Mouse (Mus musculus) forebrain, embryonic 13.5 days (tissue): ENCODE data around the gene Pld6. TPM values are rescaled to one million over a fixed set of nuclear protein-coding genes. Genes with fewer than 3 reads are reported as not detected.
"Not testable (repeated sequence)": the region's sequence is repeated elsewhere in the genome, so short reads cannot be mapped to it uniquely, and the experiment has no call there.

ENCODE experiments used
- ATAC-seq: fragments of 200-750 bp; cut with Nextera tagmentation; 2 replicates; pipeline ENCODE4 v1.8.0; 2017
- H3K27ac ChIP-seq: fragments of 300-500 bp; sonication (generic); 2 replicates; pipeline ENCODE4 v1.5.1; 2015; ENCODE audit warnings: inconsistent platforms, mild to moderate bottlenecking, moderate library complexity
- H3K27me3 ChIP-seq: fragments of 300-500 bp; sonication (generic); 2 replicates; pipeline ENCODE4 v1.6.1; 2015; ENCODE audit warnings: mild to moderate bottlenecking, inconsistent platforms
- H3K36me3 ChIP-seq: fragments of 300-500 bp; sonication (generic); 2 replicates; pipeline ENCODE4 v1.6.1; 2015; ENCODE audit warnings: mild to moderate bottlenecking, inconsistent platforms; ENCODE audit not compliant: poor library complexity, severe bottlenecking
- H3K4me1 ChIP-seq: fragments of 300-500 bp; sonication (generic); 2 replicates; pipeline ENCODE4 v1.6.1; 2015; ENCODE audit warnings: inconsistent platforms
- H3K4me2 ChIP-seq: fragments of 300-500 bp; sonication (generic); 2 replicates; pipeline ENCODE4 v1.6.1; 2015; ENCODE audit warnings: inconsistent platforms, mild to moderate bottlenecking, moderate library complexity
- H3K4me3 ChIP-seq: fragments of 300-500 bp; sonication (generic); 2 replicates; pipeline ENCODE4 v1.5.1; 2015; ENCODE audit warnings: mild to moderate bottlenecking, inconsistent platforms
- H3K9ac ChIP-seq: fragments of 300-500 bp; sonication (generic); 2 replicates; pipeline ENCODE4 v1.6.1; 2015; ENCODE audit warnings: mild to moderate bottlenecking, inconsistent platforms
- H3K9me3 ChIP-seq: fragments of 300-500 bp; sonication (generic); replicated peaks from 2 replicates; pipeline ENCODE4 v1.6.1; 2016; ENCODE audit warnings: inconsistent platforms
- WGBS: fragments of 180-500 bp; shearing (Covaris S2); methylation state at CpG from one replicate; pipeline ENCODE4 v1.1.7; 2015; 5-methylcytosine and 5-hydroxymethylcytosine counted together
- polyA plus RNA-seq: library from polyadenylated mRNA; unstranded; fragments of >200 nt; fragmentation: Nextera tagmentation; extraction: Ambion mirVana; gene quantifications from 2 replicates; pipeline ENCODE4 v1.2.1, GENCODE M21; 2015

Gene Pld6
- polyA plus RNA-seq, 1 experiment from 2014 or later, result 2.2 TPM

- H3K9ac ChIP-seq, result no peak overlapping the region
These were observed 47.4 kb downstream of the Pld6 start for GRCm38 (mm10) chr11:59739996-59740395.

GRCm38 (mm10) chr11:59737250-59737649 is 50.2 kb downstream of the Pld6 start:
- no peak overlapping the region for H3K4me2 ChIP-seq
- no peak overlapping the region; the same call in 1 of the 2 replicates for H3K9ac ChIP-seq
- no peak overlapping the region for H3K27ac ChIP-seq
- peaks cover 88% of the 10 kb centered on the region for H3K36me3 ChIP-seq
- 97% methylated on average over 12 of the region's 12 CpGs for WGBS
- ATAC-seq, result no peak
- H3K4me3 ChIP-seq, result no peak overlapping the region
- no peaks in the 10 kb centered on the region for H3K9me3 ChIP-seq
- 0 out of 2 replicates have a peak, but pooled peaks cover 4% of the 10 kb centered on the region for H3K4me1 ChIP-seq
- H3K27me3 ChIP-seq, result no peaks in the 10 kb centered on the region

More at GRCm38 (mm10) chr11:59739996-59740395, 47.4 kb downstream of the Pld6 start:
- WGBS, result 87% methylated on average over 2 of the region's 2 CpGs
- H3K9me3 ChIP-seq, result no peaks in the 10 kb centered on the region
- no peak for ATAC-seq
- peaks cover 96% of the 10 kb centered on the region for H3K36me3 ChIP-seq
- no peaks in the 10 kb centered on the region for H3K27me3 ChIP-seq
- H3K4me1 ChIP-seq, result no peaks in the 10 kb centered on the region
- H3K4me2 ChIP-seq, result no peak overlapping the region
- no peak overlapping the region for H3K4me3 ChIP-seq
- H3K27ac ChIP-seq, result no peak overlapping the region

GRCm38 (mm10) chr11:59735938-59736337 is 51.5 kb downstream of the Pld6 start:
- 94% methylated on average over 4 of the region's 4 CpGs for WGBS
- H3K36me3 ChIP-seq, result peaks cover 86% of the 10 kb centered on the region
- H3K4me2 ChIP-seq, result not testable (repeated sequence)

GRCm38 (mm10) chr11:59734335-59734734 is 53.1 kb downstream of the Pld6 start:
- no peaks in the 10 kb centered on the region for H3K9me3 ChIP-seq
- H3K36me3 ChIP-seq, result peaks cover 84% of the 10 kb centered on the region
- no peak overlapping the region for H3K4me3 ChIP-seq
- ATAC-seq, result no peak
- H3K4me2 ChIP-seq, result no peak overlapping the region
- 95% methylated on average over 1 of the region's 1 CpGs for WGBS
- H3K27ac ChIP-seq, result no peak overlapping the region
- H3K4me1 ChIP-seq, result 0 out of 2 replicates have a peak, but pooled peaks cover 4% of the 10 kb centered on the region
- no peaks in the 10 kb centered on the region for H3K27me3 ChIP-seq
- no peak overlapping the region for H3K9ac ChIP-seq

More at GRCm38 (mm10) chr11:59735938-59736337, 51.5 kb downstream of the Pld6 start:
- H3K4me1 ChIP-seq, H3K4me3 ChIP-seq, H3K27me3 ChIP-seq, H3K27ac ChIP-seq, H3K9me3 ChIP-seq, H3K9ac ChIP-seq, ATAC-seq: not testable (repeated sequence)

Other genes starting within 250 kb of the Pld6 start
- 0.08 and 0.09 TPM in 2 replicates for gene Nlrp3, start 246.1 kb downstream of the Pld6 start, polyA plus RNA-seq
- gene Olfr222, start 211.4 kb downstream of the Pld6 start, polyA plus RNA-seq, result not detected in 2 replicates
- gene Olfr223, start 194.4 kb downstream of the Pld6 start, polyA plus RNA-seq, result not detected in 2 replicates
- 37.1 and 40.5 TPM in 2 replicates for gene Mprip, start 126.3 kb downstream of the Pld6 start, polyA plus RNA-seq
- 32.2 and 39.6 TPM in 2 replicates for gene Flcn, start 22.4 kb upstream of the Pld6 start, polyA plus RNA-seq
- gene Nt5m, start 51.8 kb upstream of the Pld6 start, polyA plus RNA-seq, result 46.6 and 51.2 TPM in 2 replicates
- gene Cops3, start 52.2 kb upstream of the Pld6 start, polyA plus RNA-seq, result 233 and 246 TPM in 2 replicates
- gene Med9, start 160.6 kb upstream of the Pld6 start, polyA plus RNA-seq, result 41.9 and 44.7 TPM in 2 replicates
- gene Rasd1, start 177.3 kb upstream of the Pld6 start, polyA plus RNA-seq, result 0.53 and 0.63 TPM in 2 replicates